ENCODE assay signal across 16 mouse cellular contexts in the genomic region with DNA sequence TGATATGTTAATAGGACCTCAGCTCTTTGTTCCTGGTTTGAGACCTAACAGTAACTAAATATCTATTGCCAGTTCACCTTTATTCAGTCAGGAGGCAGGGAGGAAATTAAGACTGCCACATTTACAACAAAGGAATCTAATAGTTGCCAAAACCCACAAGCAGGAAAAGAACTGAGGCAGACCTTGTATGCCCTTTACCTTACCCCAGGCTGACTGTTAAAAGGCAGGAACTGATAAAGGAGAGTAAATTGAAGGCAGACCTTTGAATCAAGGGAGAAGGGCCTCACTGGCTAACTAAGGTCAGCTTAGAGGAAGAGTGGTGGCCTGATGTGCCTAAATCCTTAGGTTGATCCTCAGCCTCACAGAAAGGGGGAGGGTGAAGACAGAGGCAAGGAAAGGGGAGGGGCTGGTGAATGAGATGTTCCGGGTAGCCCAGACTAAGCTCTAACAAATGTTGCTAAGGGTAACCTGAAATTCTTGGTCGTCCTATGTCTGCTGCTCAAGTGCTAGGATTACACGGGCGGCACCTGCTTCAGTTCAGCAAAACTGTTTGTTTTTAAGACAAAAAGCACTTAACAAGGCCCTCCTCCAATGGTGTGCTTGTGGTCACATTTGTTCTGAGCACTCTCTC. TPM values are rescaled to one million over a fixed set of nuclear protein-coding genes. Genes with fewer than 3 reads are reported as not detected.
DNase-seq lines count a peak whose midpoint lies in the region; ATAC-seq lines count a peak whose summit lies in the region.
"Had no signal": no experiment of that assay in that cellular context is flagged by ENCODE, and none has a peak within 500 bp of the region (broad histone marks: within the 10 kb centered on the region; RNA-seq: fewer than 3 reads in every experiment).

No protein-coding gene starts in this region.

- H3K4me2 ChIP-seq in kidney, embryonic 15.5 days: no peak overlapping the region
- H3K4me2 ChIP-seq in embryonic facial prominence, embryonic 14.5 days (ENCODE audit: low read depth, low read length): no peak overlapping the region
- no peak overlapping the region for H3K4me2 ChIP-seq in midbrain, embryonic 15.5 days
- H3K4me2 ChIP-seq: embryonic facial prominence, embryonic 15.5 days; hindbrain, embryonic 15.5 days had no signal

- H3K4me3 ChIP-seq in kidney, embryonic 15.5 days (replicated peaks): no peak overlapping the region
- no peak overlapping the region for H3K4me3 ChIP-seq in embryonic facial prominence, embryonic 14.5 days (ENCODE audit: low read depth, low read length)
- no peak overlapping the region for H3K4me3 ChIP-seq in midbrain, embryonic 15.5 days
- H3K4me3 ChIP-seq: embryonic facial prominence, embryonic 15.5 days; hindbrain, embryonic 15.5 days had no signal

- peaks cover 29% of the 10 kb centered on the region for H3K4me1 ChIP-seq in kidney, embryonic 15.5 days
- H3K4me1 ChIP-seq in embryonic facial prominence, embryonic 14.5 days (ENCODE audit: control insufficient read depth, insufficient read depth, low read length): peaks cover 8% of the 10 kb centered on the region; the same call in 1 of the 2 replicates
- H3K4me1 ChIP-seq in midbrain, embryonic 15.5 days: no peaks in the 10 kb centered on the region; the same call in 1 of the 2 replicates
- H3K4me1 ChIP-seq: hindbrain, embryonic 15.5 days had no signal

- H3K27ac ChIP-seq in kidney, embryonic 15.5 days: peak overlapping the region; percentile 67
- no peak overlapping the region for H3K27ac ChIP-seq in embryonic facial prominence, embryonic 14.5 days (replicated peaks; ENCODE audit: low read depth, low read length)
- H3K27ac ChIP-seq in midbrain, embryonic 15.5 days: no peak overlapping the region
- H3K27ac ChIP-seq: embryonic facial prominence, embryonic 15.5 days; hindbrain, embryonic 15.5 days had no signal

- H3K27me3 ChIP-seq in kidney, embryonic 15.5 days: no peaks in the 10 kb centered on the region
- no peaks in the 10 kb centered on the region for H3K27me3 ChIP-seq in embryonic facial prominence, embryonic 14.5 days (replicated peaks; ENCODE audit: control insufficient read depth, insufficient read depth, low read length)
- H3K27me3 ChIP-seq in midbrain, embryonic 15.5 days (replicated peaks): no peaks in the 10 kb centered on the region
- H3K27me3 ChIP-seq: embryonic facial prominence, embryonic 15.5 days; hindbrain, embryonic 15.5 days; megakaryocyte, embryonic 14.5 days had no signal

- H3K9ac ChIP-seq in kidney, embryonic 15.5 days: no peak overlapping the region
- no peak overlapping the region for H3K9ac ChIP-seq in embryonic facial prominence, embryonic 14.5 days (ENCODE audit: low read depth, low read length)
- no peak overlapping the region for H3K9ac ChIP-seq in midbrain, embryonic 15.5 days
- H3K9ac ChIP-seq: embryonic facial prominence, embryonic 15.5 days; hindbrain, embryonic 15.5 days had no signal

- DNase-seq in kidney, adult 9 months: no peak
- peak; percentile 50 for DNase-seq in embryo, embryonic 10 days (ENCODE audit: low spot score)
- DNase-seq in embryonic facial prominence, embryonic 14.5 days (ENCODE audit: low spot score): peak; percentile 35
- DNase-seq in spleen, postnatal 14 days (ENCODE audit: low spot score in 2 of 2): no peak
- no peak for DNase-seq in thymus, postnatal 10 days (ENCODE audit: low spot score in 2 of 2)
- DNase-seq: cerebellum, adult 9-11 months; kidney, postnatal 10 days; layer of hippocampus, adult 9-11 months; lung, adult 18-20 months; right cerebral cortex, postnatal 14 days; thymus, postnatal 14 days had no signal

- H3K36me3 ChIP-seq in kidney, embryonic 15.5 days: no peaks in the 10 kb centered on the region
- H3K36me3 ChIP-seq in embryonic facial prominence, embryonic 14.5 days (ENCODE audit: control insufficient read depth, insufficient read depth, low read length): no peaks in the 10 kb centered on the region
- no peaks in the 10 kb centered on the region for H3K36me3 ChIP-seq in midbrain, embryonic 15.5 days (replicated peaks)
- H3K36me3 ChIP-seq: embryonic facial prominence, embryonic 15.5 days; hindbrain, embryonic 15.5 days had no signal

- ATAC-seq in kidney, embryonic 15.5 days (replicated peaks; ENCODE audit: low FRiP score): no peak
- ATAC-seq in embryonic facial prominence, embryonic 14.5 days (ENCODE audit: low read depth): peak; percentile 72
- ATAC-seq in midbrain, embryonic 15.5 days (replicated peaks): 0 out of 2 replicates have a peak, but pooled peaks have one; percentile 50

- WGBS in kidney, embryonic 15.5 days: 26% methylated on average over 4 of the region's 4 CpGs
- 22% methylated on average over 4 of the region's 4 CpGs for WGBS in embryonic facial prominence, embryonic 14.5 days
- WGBS in midbrain, embryonic 15.5 days: 8% methylated on average over 4 of the region's 4 CpGs

- no peaks in the 10 kb centered on the region for H3K9me3 ChIP-seq in kidney, embryonic 15.5 days (replicated peaks)
- no peaks in the 10 kb centered on the region for H3K9me3 ChIP-seq in embryonic facial prominence, embryonic 14.5 days (ENCODE audit: control insufficient read depth, low read length)
- H3K9me3 ChIP-seq in midbrain, embryonic 15.5 days: no peaks in the 10 kb centered on the region
- H3K9me3 ChIP-seq: embryonic facial prominence, embryonic 15.5 days; hindbrain, embryonic 15.5 days; megakaryocyte, embryonic 14.5 days had no signal

RNA-seq across cellular contexts. Expression of a gene that starts 16.1 kb away (rescaled TPM):
- polyA plus RNA-seq in kidney, embryonic 15.5 days (2015; fragmentation: Nextera tagmentation; extraction: Ambion mirVana): 97.8 and 102 TPM in 2 replicates
- 79.1 and 81.0 TPM in 2 replicates for polyA plus RNA-seq in embryonic facial prominence, embryonic 14.5 days (2014; fragmentation: Nextera tagmentation; extraction: Ambion mirVana)
- polyA plus RNA-seq in midbrain, embryonic 15.5 days (2015; fragmentation: Nextera tagmentation; extraction: Ambion mirVana): 42.8 TPM in 2 replicates

Comparison
In these comparisons a context has a peak if more than half of its experiments do, and no peak if none do; other contexts are left out.
1. DNase-seq: peak in embryo, embryonic 10 days (single experiment) and embryonic facial prominence, embryonic 14.5 days (single experiment); none in kidney, adult 9 months (single experiment), spleen, postnatal 14 days (0 of 2) and thymus, postnatal 10 days (0 of 2).